Mouse (Mus musculus): Measurements from ENCODE around the gene Tiam1. TPM values are rescaled to one million over a fixed set of nuclear protein-coding genes. Genes with fewer than 3 reads are reported as not detected.

Gene Tiam1
- polyA plus RNA-seq, 1 experiment from 2014 or later = 18.5 TPM

- ATAC-seq (ENCODE audit: insufficient read depth) = no peak
- 79% methylated on average over 11 of the region's 11 CpGs for WGBS
Measured at GRCm38 (mm10) chr16:90112577-90113155, 30.9 kb downstream of the Tiam1 start.

DNA sequence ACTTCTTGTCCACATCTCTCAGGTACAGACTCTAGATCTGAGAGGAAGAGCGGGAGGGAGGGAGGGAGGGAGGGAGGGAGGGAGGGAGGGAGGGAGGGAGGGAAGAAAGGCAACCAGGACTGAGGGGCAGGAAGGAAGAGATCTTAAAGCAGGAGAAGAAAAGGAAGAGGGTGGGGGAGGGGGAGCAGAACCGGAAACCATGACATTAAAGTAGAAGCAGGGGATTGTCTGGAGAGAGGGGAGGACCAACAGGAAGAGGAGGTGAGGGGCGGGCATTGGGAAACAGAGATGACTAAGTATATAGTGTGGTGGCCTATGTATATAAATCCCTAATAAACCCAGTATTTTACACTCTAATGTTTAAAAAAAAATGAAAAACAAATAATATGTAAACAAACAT is 34.1 kb downstream of the Tiam1 start:
- Histone ChIP-seq H3K27me3 (ENCODE audit: insufficient read depth, low read length) (no peaks in the 10 kb centered on the region), H3K27ac (ENCODE audit: low read depth) (no peak overlapping the region), H3K9ac (no peak overlapping the region), H3K4me1 (ENCODE audit: insufficient read depth) (no peaks in the 10 kb centered on the region), H3K4me2 (no peak overlapping the region), H3K4me3 (ENCODE audit: low read depth, low read length) (no peak overlapping the region), H3K36me3 (ENCODE audit: insufficient read depth) (no peaks in the 10 kb centered on the region), H3K9me3 (ENCODE audit: low read depth, low read length) (no peaks in the 10 kb centered on the region)
- DNase-seq = no peak
- TF ChIP-seq CTCF (IDR thresholded peaks at IDR 0.05; ENCODE audit: low read depth) = no peak
- 55% methylated on average over 3 of the region's 3 CpGs for WGBS
- ATAC-seq (ENCODE audit: insufficient read depth) = no peak

More at GRCm38 (mm10) chr16:90112577-90113155, 30.9 kb downstream of the Tiam1 start:
- H3K9me3 ChIP-seq (ENCODE audit: low read depth, low read length) = no peaks in the 10 kb centered on the region
- no peaks in the 10 kb centered on the region for H3K36me3 ChIP-seq (ENCODE audit: insufficient read depth)
- H3K4me3 ChIP-seq (ENCODE audit: low read depth, low read length) = no peak overlapping the region
- TF ChIP-seq CTCF (IDR thresholded peaks at IDR 0.05; ENCODE audit: low read depth) = no peak
- no peak overlapping the region for H3K4me2 ChIP-seq
- H3K4me1 ChIP-seq (ENCODE audit: insufficient read depth) = no peaks in the 10 kb centered on the region
- no peak overlapping the region for H3K9ac ChIP-seq
- H3K27ac ChIP-seq (ENCODE audit: low read depth) = no peak overlapping the region
- H3K27me3 ChIP-seq (ENCODE audit: insufficient read depth, low read length) = no peaks in the 10 kb centered on the region
- DNase-seq = no peak

DNA sequence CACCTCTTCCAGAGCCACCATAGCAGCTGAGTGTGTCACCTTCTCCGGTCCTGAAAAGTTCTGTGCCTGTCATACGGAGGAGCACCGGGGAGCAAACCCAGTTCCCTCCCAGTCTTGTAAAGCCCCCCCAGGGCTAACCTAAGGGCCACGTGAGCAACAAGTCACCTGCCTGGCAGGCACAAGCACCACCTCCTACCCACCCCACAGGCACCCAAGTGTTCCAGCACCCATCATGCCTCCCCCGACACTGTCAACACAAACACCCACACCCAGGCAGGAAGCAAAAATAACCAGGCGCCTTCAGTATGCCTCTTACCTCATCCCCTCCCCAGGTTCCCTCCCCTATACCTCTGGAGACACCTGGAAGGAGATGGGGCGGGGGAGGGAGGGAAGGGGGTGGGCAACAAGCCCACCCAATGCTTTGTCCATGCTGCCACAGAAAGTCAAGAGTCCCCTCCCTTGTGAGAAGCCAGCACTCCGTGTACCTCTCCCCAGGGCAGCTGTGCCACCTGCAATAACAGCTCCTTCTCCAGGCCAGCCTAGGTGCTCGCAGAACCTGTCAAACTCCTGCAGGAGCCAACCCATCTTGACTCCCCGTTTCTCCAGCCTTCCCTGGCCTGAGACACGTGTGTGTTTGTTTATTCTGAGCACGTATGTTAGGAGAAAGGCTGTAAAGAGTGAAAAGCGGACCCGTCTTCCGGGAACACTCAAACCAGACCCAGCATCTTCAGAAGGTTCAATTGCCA is 38.7 kb downstream of the Tiam1 start:
- WGBS = 47% methylated on average over 15 of the region's 15 CpGs
- Histone ChIP-seq H3K4me1 (ENCODE audit: insufficient read depth) (no peaks in the 10 kb centered on the region), H3K9me3 (ENCODE audit: low read depth, low read length) (no peaks in the 10 kb centered on the region), H3K9ac (no peak overlapping the region), H3K27ac (ENCODE audit: low read depth) (no peak overlapping the region), H3K36me3 (ENCODE audit: insufficient read depth) (no peaks in the 10 kb centered on the region), H3K27me3 (ENCODE audit: insufficient read depth, low read length) (no peaks in the 10 kb centered on the region), H3K4me2 (no peak overlapping the region), H3K4me3 (ENCODE audit: low read depth, low read length) (no peak overlapping the region)
- DNase-seq (no peak), ATAC-seq (ENCODE audit: insufficient read depth) (no peak)
- no peak for TF ChIP-seq CTCF (IDR thresholded peaks at IDR 0.05; ENCODE audit: low read depth)

GRCm38 (mm10) chr16:90103726-90104125 is 39.8 kb downstream of the Tiam1 start:
- no peak overlapping the region for H3K4me3 ChIP-seq (ENCODE audit: low read depth, low read length)
- H3K4me1 ChIP-seq (ENCODE audit: insufficient read depth) = no peaks in the 10 kb centered on the region
- H3K4me2 ChIP-seq = no peak overlapping the region
- no peaks in the 10 kb centered on the region for H3K9me3 ChIP-seq (ENCODE audit: low read depth, low read length)
- TF ChIP-seq CTCF (IDR thresholded peaks at IDR 0.05; ENCODE audit: low read depth) = no peak
- H3K36me3 ChIP-seq (ENCODE audit: insufficient read depth) = no peaks in the 10 kb centered on the region
- no peak overlapping the region for H3K9ac ChIP-seq
- ATAC-seq (ENCODE audit: insufficient read depth) (no peak), DNase-seq (peak; percentile 49)
- WGBS = 59% methylated on average over 2 of the region's 2 CpGs
- no peak overlapping the region for H3K27ac ChIP-seq (ENCODE audit: low read depth)
- no peaks in the 10 kb centered on the region for H3K27me3 ChIP-seq (ENCODE audit: insufficient read depth, low read length)

GRCm38 (mm10) chr16:90102596-90102995 is 41.0 kb downstream of the Tiam1 start:
- WGBS = 57% methylated on average over 7 of the region's 7 CpGs
- no peak for ATAC-seq (ENCODE audit: insufficient read depth)
- no peak for TF ChIP-seq CTCF (IDR thresholded peaks at IDR 0.05; ENCODE audit: low read depth)
- no peak for DNase-seq
- H3K27ac ChIP-seq (ENCODE audit: low read depth) = no peak overlapping the region
- no peak overlapping the region for H3K9ac ChIP-seq
- no peak overlapping the region for H3K4me3 ChIP-seq (ENCODE audit: low read depth, low read length)
- no peaks in the 10 kb centered on the region for H3K36me3 ChIP-seq (ENCODE audit: insufficient read depth)
- no peaks in the 10 kb centered on the region; the same call in 1 of the 2 replicates for H3K4me1 ChIP-seq (ENCODE audit: insufficient read depth)
- no peaks in the 10 kb centered on the region for H3K27me3 ChIP-seq (ENCODE audit: insufficient read depth, low read length)
- H3K4me2 ChIP-seq = no peak overlapping the region
- H3K9me3 ChIP-seq (ENCODE audit: low read depth, low read length) = no peaks in the 10 kb centered on the region

DNA sequence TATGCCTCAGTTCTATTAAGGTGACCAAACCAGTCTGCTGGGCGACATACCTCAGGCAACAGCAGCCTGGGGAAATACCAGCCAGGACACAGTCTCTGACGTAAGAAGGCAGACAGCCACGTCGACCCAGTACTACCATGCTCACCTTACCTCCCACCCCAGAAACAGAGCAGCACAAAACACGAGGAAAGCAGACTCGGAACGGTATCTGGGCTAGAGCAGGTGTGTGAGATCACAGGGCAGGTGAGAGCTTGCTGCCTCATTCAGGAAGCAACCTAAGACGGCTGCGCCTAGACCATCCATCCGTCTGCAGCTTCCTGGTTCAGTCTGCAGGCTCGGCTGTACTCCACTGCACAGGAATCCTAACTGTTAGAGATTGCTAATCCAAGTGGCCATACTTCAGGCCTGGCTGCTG is 45.4 kb downstream of the Tiam1 start:
- DNase-seq (peak; percentile 48), ATAC-seq (ENCODE audit: insufficient read depth) (peak; percentile 65)
- no peak overlapping the region for H3K4me2 ChIP-seq
- H3K9me3 ChIP-seq (ENCODE audit: low read depth, low read length) = no peaks in the 10 kb centered on the region
- H3K27ac ChIP-seq (ENCODE audit: low read depth) = no peak overlapping the region
- H3K27me3 ChIP-seq (ENCODE audit: insufficient read depth, low read length) = peaks cover 10% of the 10 kb centered on the region
- no peak overlapping the region for H3K9ac ChIP-seq
- no peaks in the 10 kb centered on the region for H3K36me3 ChIP-seq (ENCODE audit: insufficient read depth)
- peaks cover 4% of the 10 kb centered on the region for H3K4me1 ChIP-seq (ENCODE audit: insufficient read depth)
- no peak overlapping the region for H3K4me3 ChIP-seq (ENCODE audit: low read depth, low read length)
- TF ChIP-seq CTCF (IDR thresholded peaks at IDR 0.05; ENCODE audit: low read depth) = no peak
- 62% methylated on average over 11 of the region's 11 CpGs for WGBS

DNA sequence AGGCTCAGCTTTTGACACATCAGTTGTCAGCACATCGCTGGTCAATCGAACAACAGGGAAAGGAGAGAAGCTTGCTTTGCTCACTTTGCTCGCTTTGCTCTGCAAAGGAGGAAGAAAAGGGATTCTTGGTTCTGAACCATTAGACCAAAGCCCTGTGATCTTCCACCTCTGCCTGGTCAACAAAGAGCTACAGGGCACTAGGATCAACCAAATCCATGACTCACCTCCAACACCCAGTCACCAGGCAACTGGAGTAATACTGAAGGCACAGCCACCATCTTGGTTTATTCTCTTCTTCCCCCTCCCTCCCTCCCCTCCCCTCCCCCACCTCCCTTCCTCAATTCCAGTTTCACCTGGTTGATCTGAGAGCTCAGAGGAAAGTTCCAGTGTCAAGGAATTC is 45.8 kb downstream of the Tiam1 start:
- no peaks in the 10 kb centered on the region for H3K36me3 ChIP-seq (ENCODE audit: insufficient read depth)
- no peak overlapping the region for H3K9ac ChIP-seq
- WGBS = 88% methylated on average over 3 of the region's 3 CpGs
- no peak overlapping the region for H3K27ac ChIP-seq (ENCODE audit: low read depth)
- no peak overlapping the region for H3K4me2 ChIP-seq
- peaks cover 4% of the 10 kb centered on the region for H3K4me1 ChIP-seq (ENCODE audit: insufficient read depth)
- ATAC-seq (ENCODE audit: insufficient read depth) (no peak), DNase-seq (no peak)
- no peak for TF ChIP-seq CTCF (IDR thresholded peaks at IDR 0.05; ENCODE audit: low read depth)
- peaks cover 10% of the 10 kb centered on the region for H3K27me3 ChIP-seq (ENCODE audit: insufficient read depth, low read length)
- H3K9me3 ChIP-seq (ENCODE audit: low read depth, low read length) = no peaks in the 10 kb centered on the region
- no peak overlapping the region for H3K4me3 ChIP-seq (ENCODE audit: low read depth, low read length)

All from lung, embryonic 14.5 days (tissue).